Mouse (Mus musculus) limb, embryonic 15.5 days (tissue): ENCODE measurements around the gene Grm4. TPM values are rescaled to one million over a fixed set of nuclear protein-coding genes. Genes with fewer than 3 reads are reported as not detected.
A peak's percentile ranks its signal among the peaks of the same experiment; 100 is the strongest.

Experiments used
- ATAC-seq: fragments of 200-750 bp; cut with Nextera tagmentation; 2 replicates; pipeline ENCODE4 v1.8.0; 2017; ENCODE audit warnings: low read depth, moderate TSS enrichment; ENCODE audit not compliant: insufficient number of reproducible peaks, low FRiP score, low TSS enrichment
- H3K27ac ChIP-seq: fragments of 300-500 bp; sonication (generic); 2 replicates; pipeline ENCODE4 v1.5.1; 2015; ENCODE audit warnings: moderate library complexity, mild to moderate bottlenecking, inconsistent platforms
- H3K27me3 ChIP-seq: fragments of 300-500 bp; sonication (generic); 2 replicates; pipeline ENCODE4 v1.6.1; 2015; ENCODE audit warnings: inconsistent platforms
- H3K36me3 ChIP-seq: fragments of 300-500 bp; sonication (generic); 2 replicates; pipeline ENCODE4 v1.6.1; 2015; ENCODE audit warnings: inconsistent platforms
- H3K4me1 ChIP-seq: fragments of 300-500 bp; sonication (generic); 2 replicates; pipeline ENCODE4 v1.6.1; 2015; ENCODE audit warnings: inconsistent platforms
- H3K4me2 ChIP-seq: fragments of 300-500 bp; sonication (generic); 2 replicates; pipeline ENCODE4 v1.6.1; 2015; ENCODE audit warnings: mild to moderate bottlenecking, inconsistent platforms
- H3K4me3 ChIP-seq: fragments of 300-500 bp; sonication (generic); 2 replicates; pipeline ENCODE4 v1.5.1; 2015; ENCODE audit warnings: mild to moderate bottlenecking, inconsistent platforms
- H3K9ac ChIP-seq: fragments of 300-500 bp; sonication (generic); 2 replicates; pipeline ENCODE4 v1.6.1; 2015; ENCODE audit warnings: inconsistent platforms
- H3K9me3 ChIP-seq: fragments of 300-500 bp; sonication (generic); 2 replicates; pipeline ENCODE4 v1.6.1; 2016; ENCODE audit warnings: inconsistent platforms
- WGBS: fragments of 180-500 bp; shearing (Covaris S2); methylation state at CpG from one replicate; pipeline ENCODE4 v1.1.7; 2015; 5-methylcytosine and 5-hydroxymethylcytosine counted together
- polyA plus RNA-seq: library from polyadenylated mRNA; unstranded; fragments of >200 nt; fragmentation: Nextera tagmentation; extraction: Ambion mirVana; gene quantifications from 2 replicates; pipeline ENCODE4 v1.2.1, GENCODE M21; 2015

Gene Grm4
- polyA plus RNA-seq: 0.54 and 0.55 TPM in 2 replicates

GRCm38 (mm10) chr17:27521303-27521702 lies at the start of gene Grm4:
Gene Grm4, minus strand, starts transcription at chr17:27521403.
- no peak for ATAC-seq
- H3K4me2 ChIP-seq: peak within 1 kb of the TSS; percentile 22; the same call in 1 of the 2 replicates
- H3K36me3 ChIP-seq: no peaks in the 10 kb centered on the region
- H3K9ac ChIP-seq: no peak within 1 kb of the TSS
- peaks cover 4% of the 10 kb centered on the region for H3K4me1 ChIP-seq
- WGBS: 70% methylated on average over 5 of the region's 5 CpGs
- H3K27me3 ChIP-seq: peaks cover 60% of the 10 kb centered on the region
- 0 out of 2 replicates have a peak, but pooled peaks cover 3% of the 10 kb centered on the region for H3K9me3 ChIP-seq
- no peak within 1 kb of the TSS for H3K4me3 ChIP-seq
- no peak within 1 kb of the TSS for H3K27ac ChIP-seq

DNA sequence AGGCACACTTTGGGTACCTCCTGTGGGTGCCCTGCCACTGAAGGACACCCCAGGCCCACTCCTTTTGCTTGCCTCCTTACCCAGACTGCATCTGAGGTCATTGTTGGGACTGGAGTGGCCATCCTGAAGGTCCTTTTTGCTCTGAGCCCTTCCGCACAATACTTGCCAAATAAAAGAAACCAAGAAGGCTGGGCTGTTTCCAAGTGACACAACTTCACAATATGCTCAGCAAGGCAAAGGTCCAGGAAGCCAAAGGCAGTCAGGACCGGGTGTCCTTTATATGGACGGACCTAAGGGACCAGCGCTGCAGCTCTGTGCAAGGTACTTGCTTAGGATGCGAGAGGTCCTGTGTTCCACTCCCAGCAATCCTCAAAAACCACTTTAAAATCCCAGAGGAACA lies 47.0 kb upstream of the Grm4 start:
- Histone ChIP-seq H3K4me1 (peaks cover 21% of the 10 kb centered on the region), H3K9me3 (no peaks in the 10 kb centered on the region), H3K27ac (no peak overlapping the region), H3K27me3 (no peaks in the 10 kb centered on the region), H3K4me2 (no peak overlapping the region), H3K4me3 (no peak overlapping the region), H3K9ac (no peak overlapping the region), H3K36me3 (peaks cover 6% of the 10 kb centered on the region)
- no peak for ATAC-seq
- WGBS: 85% methylated on average over 5 of the region's 5 CpGs

DNA sequence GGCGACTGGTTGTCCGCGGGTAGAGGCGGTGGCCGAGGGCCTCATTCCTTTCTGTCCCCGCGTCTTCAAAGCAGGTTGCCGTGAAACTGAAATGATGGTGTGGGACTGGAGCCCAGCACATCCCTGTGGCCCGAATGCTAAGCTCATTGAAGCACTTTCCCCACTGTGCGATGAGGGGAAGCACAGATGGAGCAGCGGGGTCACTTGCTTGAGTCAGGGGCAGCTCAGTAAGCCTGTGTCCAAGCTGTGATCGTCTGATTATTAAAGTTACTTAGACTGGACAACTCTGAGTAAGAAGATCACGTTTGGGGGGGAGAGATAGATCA lies 44.7 kb upstream of the Grm4 start:
- peak; percentile 30 for ATAC-seq
- WGBS: 0% methylated on average over 13 of the region's 13 CpGs
- H3K27ac ChIP-seq: peak overlapping the region; percentile 22; the same call in 1 of the 2 replicates

GRCm38 (mm10) chr17:27565163-27565941 lies 44.1 kb upstream of the Grm4 start, which contains the start of gene AI413582:
Gene AI413582, minus strand, starts transcription at chr17:27565756.
- Histone ChIP-seq H3K4me1 (peaks cover 32% of the 10 kb centered on the region), H3K4me2 (peak within 1 kb of the TSS; percentile 96), H3K9me3 (no peaks in the 10 kb centered on the region), H3K27ac (peak within 1 kb of the TSS; percentile 33), H3K27me3 (no peaks in the 10 kb centered on the region), H3K9ac (peak within 1 kb of the TSS; percentile 76), H3K4me3 (peak within 1 kb of the TSS; percentile 68), H3K36me3 (no peaks in the 10 kb centered on the region)
- 1% methylated on average over 58 of the region's 58 CpGs for WGBS
- ATAC-seq: peak; percentile 90

More for the DNA sequence above, 44.7 kb upstream of the Grm4 start:
- peak overlapping the region; percentile 96 for H3K4me2 ChIP-seq
- H3K4me1 ChIP-seq: peaks cover 27% of the 10 kb centered on the region
- H3K36me3 ChIP-seq: no peaks in the 10 kb centered on the region
- H3K9ac ChIP-seq: peak overlapping the region; percentile 51
- H3K4me3 ChIP-seq: peak overlapping the region; percentile 68
- H3K27me3 ChIP-seq: no peaks in the 10 kb centered on the region
- no peaks in the 10 kb centered on the region for H3K9me3 ChIP-seq

DNA sequence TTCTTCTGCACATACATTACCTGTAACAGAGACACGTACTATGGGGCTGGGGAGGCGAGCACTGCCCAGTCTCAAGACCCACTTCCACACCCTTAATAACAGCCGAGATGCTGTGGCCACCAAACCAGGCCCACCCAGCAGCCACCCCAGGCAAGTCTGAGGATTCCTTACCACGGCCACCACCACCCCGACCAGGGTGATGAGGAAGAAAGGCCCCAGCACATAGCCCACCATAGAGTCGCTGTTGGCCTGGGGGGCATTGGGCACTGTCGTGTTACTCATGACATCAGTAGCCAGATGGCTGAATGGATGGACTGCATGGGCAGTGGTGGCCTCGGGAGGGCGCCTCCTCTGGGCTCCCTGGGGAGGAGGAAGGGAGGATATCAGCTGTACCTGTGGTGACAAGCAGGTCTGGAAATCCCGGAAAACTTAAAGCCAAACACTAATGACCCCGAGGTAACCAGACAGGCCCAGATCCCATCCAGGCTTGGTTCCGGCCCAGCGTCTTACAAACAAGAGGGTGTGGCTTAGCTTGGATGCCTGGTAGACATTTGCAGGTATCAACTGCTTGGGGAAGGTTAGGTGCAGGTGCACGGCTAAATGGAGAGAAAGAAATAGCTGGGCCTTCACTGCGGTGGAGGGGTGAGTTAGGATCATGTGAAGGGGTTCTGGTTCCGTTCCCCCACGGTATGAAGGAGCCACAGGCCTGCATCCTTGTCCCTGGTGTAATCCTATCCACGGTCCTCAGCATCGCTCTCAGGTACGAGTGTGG lies 43.4 kb upstream of the Grm4 start:
- Histone ChIP-seq H3K4me2 (peak overlapping the region; percentile 96), H3K9ac (peak overlapping the region; percentile 76; the same call in 1 of the 2 replicates), H3K27me3 (no peaks in the 10 kb centered on the region), H3K9me3 (no peaks in the 10 kb centered on the region), H3K4me1 (peaks cover 36% of the 10 kb centered on the region), H3K36me3 (no peaks in the 10 kb centered on the region), H3K4me3 (peak overlapping the region; percentile 68), H3K27ac (no peak overlapping the region)
- ATAC-seq: no peak
- WGBS: 14% methylated on average over 20 of the region's 20 CpGs

- Histone ChIP-seq H3K9me3 (no peaks in the 10 kb centered on the region), H3K9ac (no peak overlapping the region), H3K4me2 (no peak overlapping the region), H3K4me1 (peaks cover 42% of the 10 kb centered on the region), H3K4me3 (no peak overlapping the region), H3K36me3 (no peaks in the 10 kb centered on the region), H3K27me3 (no peaks in the 10 kb centered on the region), H3K27ac (no peak overlapping the region)
- ATAC-seq: no peak
- WGBS: 52% methylated on average over 7 of the region's 7 CpGs
These were observed 42.6 kb upstream of the Grm4 start for GRCm38 (mm10) chr17:27563771-27564244.

- ATAC-seq: no peak
- no peaks in the 10 kb centered on the region for H3K27me3 ChIP-seq
- WGBS: 52% methylated on average over 10 of the region's 11 CpGs
- no peak overlapping the region for H3K9ac ChIP-seq
- no peak overlapping the region for H3K27ac ChIP-seq
- H3K4me3 ChIP-seq: no peak overlapping the region
- no peak overlapping the region for H3K4me2 ChIP-seq
- H3K36me3 ChIP-seq: no peaks in the 10 kb centered on the region
- no peaks in the 10 kb centered on the region for H3K9me3 ChIP-seq
- peaks cover 56% of the 10 kb centered on the region for H3K4me1 ChIP-seq
These were observed 40.8 kb upstream of the Grm4 start for GRCm38 (mm10) chr17:27561809-27562526.

DNA sequence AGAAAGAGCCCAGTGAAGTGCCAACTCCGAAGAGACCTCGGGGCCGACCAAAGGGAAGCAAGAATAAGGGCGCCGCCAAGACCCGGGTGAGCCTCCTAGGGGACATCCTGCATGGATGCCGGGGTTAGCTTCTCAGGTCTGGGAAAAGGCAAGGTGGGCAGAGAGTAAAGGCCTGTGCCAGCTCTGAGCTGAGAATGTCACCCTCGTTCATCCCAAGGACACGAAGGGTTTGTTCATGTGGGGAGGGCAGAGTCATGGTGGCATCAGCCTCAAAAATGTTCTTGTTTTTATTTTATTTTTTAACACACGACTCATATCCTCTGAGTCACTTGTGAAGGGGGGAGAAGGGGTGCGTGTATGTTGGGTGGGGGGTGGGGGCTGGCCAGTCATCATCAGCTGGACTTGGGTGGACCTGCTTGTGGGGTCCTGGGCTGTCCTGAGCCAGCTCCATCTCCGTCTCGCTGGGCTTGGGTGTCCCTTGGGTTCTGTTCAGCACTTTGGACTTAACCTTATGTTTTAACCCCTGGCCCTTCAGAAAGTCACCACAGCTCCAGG lies 39.8 kb upstream of the Grm4 start:
- no peaks in the 10 kb centered on the region for H3K9me3 ChIP-seq
- H3K27me3 ChIP-seq: no peaks in the 10 kb centered on the region
- no peak overlapping the region for H3K9ac ChIP-seq
- H3K36me3 ChIP-seq: no peaks in the 10 kb centered on the region
- H3K4me1 ChIP-seq: peaks cover 55% of the 10 kb centered on the region
- no peak overlapping the region for H3K4me3 ChIP-seq
- no peak overlapping the region for H3K27ac ChIP-seq
- 84% methylated on average over 13 of the region's 13 CpGs for WGBS
- ATAC-seq: no peak
- H3K4me2 ChIP-seq: no peak overlapping the region

- no peak overlapping the region for H3K9ac ChIP-seq
- no peak overlapping the region for H3K4me2 ChIP-seq
- H3K36me3 ChIP-seq: no peaks in the 10 kb centered on the region
- peaks cover 62% of the 10 kb centered on the region for H3K4me1 ChIP-seq
- H3K27ac ChIP-seq: no peak overlapping the region
- H3K9me3 ChIP-seq: no peaks in the 10 kb centered on the region
- 74% methylated on average over 12 of the region's 12 CpGs for WGBS
- no peaks in the 10 kb centered on the region for H3K27me3 ChIP-seq
- ATAC-seq: no peak
- H3K4me3 ChIP-seq: no peak overlapping the region
These were observed 38.4 kb upstream of the Grm4 start for GRCm38 (mm10) chr17:27559596-27559995.

DNA sequence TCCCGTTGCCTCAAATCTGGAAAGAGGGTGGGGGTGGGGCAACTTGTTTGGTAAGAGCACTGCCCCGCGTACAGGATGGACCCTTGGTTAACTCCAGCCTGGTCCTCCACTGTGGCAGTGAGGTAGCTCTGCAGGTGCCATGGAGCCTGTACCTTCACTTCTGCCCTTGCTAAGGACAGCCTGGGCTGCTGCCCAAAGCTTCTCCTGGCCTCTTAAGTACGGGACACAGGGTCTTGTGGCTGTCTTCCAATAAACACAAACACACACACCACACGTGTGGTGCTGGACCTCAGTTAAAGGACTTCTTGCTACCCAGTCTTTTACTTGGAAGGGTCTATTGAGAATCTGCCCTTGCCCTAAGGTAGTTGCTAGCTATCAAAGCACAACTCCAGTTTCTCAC lies 37.6 kb upstream of the Grm4 start:
- no peak for ATAC-seq
- H3K4me1 ChIP-seq: peaks cover 63% of the 10 kb centered on the region
- peak overlapping the region; percentile 82; the same call in 1 of the 2 replicates for H3K4me3 ChIP-seq
- peak overlapping the region; percentile 92 for H3K4me2 ChIP-seq
- no peaks in the 10 kb centered on the region for H3K9me3 ChIP-seq
- H3K27me3 ChIP-seq: no peaks in the 10 kb centered on the region
- H3K36me3 ChIP-seq: no peaks in the 10 kb centered on the region
- no peak overlapping the region for H3K27ac ChIP-seq
- no peak overlapping the region for H3K9ac ChIP-seq
- WGBS: 10% methylated on average over 5 of the region's 5 CpGs

DNA sequence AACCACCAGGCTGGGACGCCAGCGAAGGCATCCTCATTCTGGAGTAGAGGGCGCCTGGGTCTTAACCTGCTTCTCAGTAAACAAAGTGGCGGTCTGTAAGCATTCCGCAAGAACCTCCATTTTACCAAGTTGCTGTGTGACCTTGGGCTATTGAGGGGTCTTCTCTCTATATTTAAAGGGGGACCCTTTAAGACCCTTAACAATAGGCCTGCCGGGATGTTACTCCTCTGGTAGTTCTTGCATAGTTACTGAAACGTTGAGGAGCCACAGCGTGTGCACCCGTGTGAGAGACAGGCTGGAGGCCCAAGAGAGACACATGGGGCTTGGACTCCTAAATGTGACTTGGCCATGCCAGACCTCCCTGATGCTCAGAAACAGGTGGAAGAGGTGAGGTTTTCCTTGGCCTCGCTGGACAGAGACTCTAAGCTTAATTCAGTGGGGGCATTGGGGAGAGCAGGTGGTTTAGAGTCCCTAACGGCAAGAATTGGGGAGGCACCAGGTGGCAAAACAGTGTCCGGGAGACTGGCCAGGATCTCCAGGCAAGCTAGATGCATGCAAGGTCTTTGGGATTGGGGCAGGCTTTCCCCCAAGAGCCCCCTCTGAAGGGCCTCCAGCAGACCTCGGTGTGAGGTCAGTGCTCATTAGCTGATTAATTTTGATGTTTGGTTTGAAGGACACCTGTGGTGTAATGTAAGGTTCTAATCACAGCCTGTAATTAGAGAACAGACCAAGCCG lies 36.9 kb upstream of the Grm4 start:
- Histone ChIP-seq H3K4me2 (peak overlapping the region; percentile 92), H3K9me3 (no peaks in the 10 kb centered on the region), H3K36me3 (no peaks in the 10 kb centered on the region), H3K27me3 (no peaks in the 10 kb centered on the region), H3K4me1 (peaks cover 63% of the 10 kb centered on the region), H3K27ac (peak overlapping the region; percentile 94), H3K9ac (peak overlapping the region; percentile 65; the same call in 1 of the 2 replicates), H3K4me3 (peak overlapping the region; percentile 82)
- ATAC-seq: no peak
- 6% methylated on average over 14 of the region's 14 CpGs for WGBS
